Mouse (Mus musculus): ENCODE results near the gene Nol3.
"Not testable (repeated sequence)": the region's sequence is repeated elsewhere in the genome, so short reads cannot be mapped to it uniquely, and the experiment has no call there.

Nol3 gene

GRCm38 (mm10) chr8:105289805-105290460 lies 14.0 kb downstream of the Nol3 start, which contains the start of gene 4931428F04Rik:
Gene 4931428F04Rik (minus strand): TSS chr8:105289864.
- no peak for DNase-seq (ENCODE audit: low spot score)

- DNase-seq (ENCODE audit: low spot score), result peak; percentile 63
These were observed 14.8 kb downstream of the Nol3 start for GRCm38 (mm10) chr8:105290554-105291314.

GRCm38 (mm10) chr8:105291364-105291763 lies 15.4 kb downstream of the Nol3 start:
- DNase-seq (ENCODE audit: low spot score), result not testable (repeated sequence)

- not testable (repeated sequence) for DNase-seq (ENCODE audit: low spot score)
These were observed 15.9 kb downstream of the Nol3 start for GRCm38 (mm10) chr8:105291802-105292201.

- no peak for DNase-seq (ENCODE audit: low spot score)
These were observed 16.5 kb downstream of the Nol3 start for GRCm38 (mm10) chr8:105292471-105292870.

GRCm38 (mm10) chr8:105293405-105293804 lies 17.5 kb downstream of the Nol3 start:
- DNase-seq (ENCODE audit: low spot score), result no peak

GRCm38 (mm10) chr8:105294776-105295175 lies 18.8 kb downstream of the Nol3 start:
- no peak for DNase-seq (ENCODE audit: low spot score)

- DNase-seq (ENCODE audit: low spot score), result no peak
These were observed 19.3 kb downstream of the Nol3 start for GRCm38 (mm10) chr8:105295256-105295655.

- no peak for DNase-seq (ENCODE audit: low spot score)
These were observed 20.1 kb downstream of the Nol3 start, which contains the start of gene Exoc3l for GRCm38 (mm10) chr8:105295895-105296573. Gene Exoc3l (minus strand): TSS chr8:105296101.

- DNase-seq (ENCODE audit: low spot score), result peak; percentile 71
These were observed 21.7 kb downstream of the Nol3 start, which contains the start of gene E2f4 for GRCm38 (mm10) chr8:105297511-105298192. Gene E2f4 (plus strand): TSS chr8:105297663.

- DNase-seq (ENCODE audit: low spot score), result no peak
These were observed 22.7 kb downstream of the Nol3 start for GRCm38 (mm10) chr8:105298351-105299252.

GRCm38 (mm10) chr8:105299962-105300361 lies 24.0 kb downstream of the Nol3 start:
- no peak for DNase-seq (ENCODE audit: low spot score)

- DNase-seq (ENCODE audit: low spot score), result no peak
These were observed 27.5 kb downstream of the Nol3 start for GRCm38 (mm10) chr8:105303396-105303795.

- DNase-seq (ENCODE audit: low spot score), result no peak
These were observed 27.9 kb downstream of the Nol3 start for GRCm38 (mm10) chr8:105303874-105304273.

GRCm38 (mm10) chr8:105304325-105305210 lies 28.6 kb downstream of the Nol3 start:
- no peak for DNase-seq (ENCODE audit: low spot score)

- no peak for DNase-seq (ENCODE audit: low spot score)
These were observed 29.5 kb downstream of the Nol3 start, which contains the start of gene Elmo3 for GRCm38 (mm10) chr8:105305211-105306145. Gene Elmo3 (plus strand): TSS chr8:105305601.

GRCm38 (mm10) chr8:105306146-105306691 lies 30.3 kb downstream of the Nol3 start:
- DNase-seq (ENCODE audit: low spot score), result no peak

GRCm38 (mm10) chr8:105307670-105308069 lies 31.7 kb downstream of the Nol3 start:
- DNase-seq (ENCODE audit: low spot score), result no peak
